Mouse (Mus musculus) liver, embryonic 13.5 days (tissue): ENCODE measurements around the gene Pdzrn3. TPM values are rescaled to one million over a fixed set of nuclear protein-coding genes. Genes with fewer than 3 reads are reported as not detected.

Experiments used
- ATAC-seq: fragments of 200-750 bp; cut with Nextera tagmentation; 2 replicates; pipeline ENCODE4 v1.8.0; 2017; ENCODE audit warnings: low read depth, mild to moderate bottlenecking, moderate number of reproducible peaks, moderate library complexity
- DNase-seq: peaks from one replicate; pipeline ENCODE4 v3.0.0; 2022
- H3K27ac ChIP-seq: fragments of 300-500 bp; sonication (generic); 2 replicates; pipeline ENCODE4 v1.5.1; 2015; ENCODE audit warnings: moderate library complexity, mild to moderate bottlenecking, inconsistent platforms
- H3K27me3 ChIP-seq: fragments of 300-500 bp; sonication (generic); 2 replicates; pipeline ENCODE4 v1.6.1; 2015; ENCODE audit warnings: mild to moderate bottlenecking, inconsistent platforms
- H3K36me3 ChIP-seq: fragments of 300-500 bp; sonication (generic); 2 replicates; pipeline ENCODE4 v1.6.1; 2015; ENCODE audit warnings: mild to moderate bottlenecking, inconsistent platforms
- H3K4me1 ChIP-seq: fragments of 300-500 bp; sonication (generic); replicated peaks from 2 replicates; pipeline ENCODE4 v1.6.1; 2015; ENCODE audit warnings: inconsistent platforms
- H3K4me2 ChIP-seq: fragments of 300-500 bp; sonication (generic); 2 replicates; pipeline ENCODE4 v1.6.1; 2015; ENCODE audit warnings: inconsistent platforms, mild to moderate bottlenecking, moderate library complexity
- H3K4me3 ChIP-seq: fragments of 300-500 bp; sonication (generic); replicated peaks from 2 replicates; pipeline ENCODE4 v1.5.1; 2015; ENCODE audit warnings: mild to moderate bottlenecking, inconsistent platforms
- H3K9ac ChIP-seq: fragments of 300-500 bp; sonication (generic); 2 replicates; pipeline ENCODE4 v1.6.1; 2015; ENCODE audit warnings: mild to moderate bottlenecking, inconsistent platforms
- H3K9me3 ChIP-seq: fragments of 300-500 bp; sonication (generic); replicated peaks from 2 replicates; pipeline ENCODE4 v1.6.1; 2016; ENCODE audit warnings: inconsistent platforms
- WGBS: fragments of 180-500 bp; shearing (Covaris S2); methylation state at CpG from one replicate; pipeline ENCODE4 v1.1.7; 2015; ENCODE audit not compliant: insufficient replicate concordance; 5-methylcytosine and 5-hydroxymethylcytosine counted together
- polyA plus RNA-seq: library from polyadenylated mRNA; unstranded; fragments of >200 nt; fragmentation: Nextera tagmentation; extraction: Ambion mirVana; gene quantifications from 2 replicates; pipeline ENCODE4 v1.2.1, GENCODE M21; 2015

Pdzrn3 gene
- polyA plus RNA-seq, 1 experiment from 2014 or later: 0.36 TPM

GRCm38 (mm10) chr6:101366809-101367602, 10.7 kb downstream of the Pdzrn3 start:
- 52% methylated on average over 9 of the region's 9 CpGs for WGBS
- Histone ChIP-seq H3K9me3 (no peaks in the 10 kb centered on the region), H3K9ac (no peak overlapping the region), H3K27ac (no peak overlapping the region), H3K4me1 (no peaks in the 10 kb centered on the region), H3K4me3 (no peak overlapping the region), H3K36me3 (no peaks in the 10 kb centered on the region), H3K4me2 (no peak overlapping the region), H3K27me3 (no peaks in the 10 kb centered on the region)
- ATAC-seq (no peak), DNase-seq (no peak)

- H3K9me3 ChIP-seq: no peaks in the 10 kb centered on the region
- H3K4me2 ChIP-seq: no peak overlapping the region
- no peak for ATAC-seq
- no peak overlapping the region for H3K27ac ChIP-seq
- 76% methylated on average over 6 of the region's 6 CpGs for WGBS
- DNase-seq: no peak
- no peaks in the 10 kb centered on the region for H3K4me1 ChIP-seq
- H3K36me3 ChIP-seq: no peaks in the 10 kb centered on the region
- no peaks in the 10 kb centered on the region for H3K27me3 ChIP-seq
- no peak overlapping the region for H3K9ac ChIP-seq
- H3K4me3 ChIP-seq: no peak overlapping the region
These were observed 11.9 kb downstream of the Pdzrn3 start for GRCm38 (mm10) chr6:101365795-101366194.

GRCm38 (mm10) chr6:101363904-101364303, 13.8 kb downstream of the Pdzrn3 start:
- H3K4me2 ChIP-seq: no peak overlapping the region
- H3K9ac ChIP-seq: no peak overlapping the region
- ATAC-seq (no peak), DNase-seq (no peak)
- no peaks in the 10 kb centered on the region for H3K27me3 ChIP-seq
- no peak overlapping the region for H3K4me3 ChIP-seq
- no peaks in the 10 kb centered on the region for H3K36me3 ChIP-seq
- H3K9me3 ChIP-seq: no peaks in the 10 kb centered on the region
- no peak overlapping the region for H3K27ac ChIP-seq
- H3K4me1 ChIP-seq: no peaks in the 10 kb centered on the region
- WGBS: 68% methylated on average over 5 of the region's 5 CpGs

GRCm38 (mm10) chr6:101362728-101363127, 15.0 kb downstream of the Pdzrn3 start:
- 47% methylated on average over 5 of the region's 5 CpGs for WGBS
- no peaks in the 10 kb centered on the region for H3K9me3 ChIP-seq
- H3K4me2 ChIP-seq: no peak overlapping the region
- no peaks in the 10 kb centered on the region for H3K4me1 ChIP-seq
- no peak overlapping the region for H3K27ac ChIP-seq
- no peaks in the 10 kb centered on the region for H3K36me3 ChIP-seq
- no peak for DNase-seq
- no peak overlapping the region for H3K4me3 ChIP-seq
- no peak overlapping the region for H3K9ac ChIP-seq
- H3K27me3 ChIP-seq: no peaks in the 10 kb centered on the region
- no peak for ATAC-seq

- H3K4me2 ChIP-seq: no peak overlapping the region
- H3K4me3 ChIP-seq: no peak overlapping the region
- ATAC-seq (no peak), DNase-seq (no peak)
- 59% methylated on average over 4 of the region's 4 CpGs for WGBS
- H3K9ac ChIP-seq: no peak overlapping the region
- H3K36me3 ChIP-seq: no peaks in the 10 kb centered on the region
- no peaks in the 10 kb centered on the region for H3K9me3 ChIP-seq
- H3K27me3 ChIP-seq: no peaks in the 10 kb centered on the region
- no peak overlapping the region for H3K27ac ChIP-seq
- no peaks in the 10 kb centered on the region for H3K4me1 ChIP-seq
These were observed 15.4 kb downstream of the Pdzrn3 start for GRCm38 (mm10) chr6:101362268-101362667.

- DNase-seq (no peak), ATAC-seq (no peak)
- no peak overlapping the region for H3K27ac ChIP-seq
- H3K4me1 ChIP-seq: no peaks in the 10 kb centered on the region
- no peak overlapping the region for H3K9ac ChIP-seq
- H3K4me2 ChIP-seq: no peak overlapping the region
- H3K36me3 ChIP-seq: no peaks in the 10 kb centered on the region
- H3K9me3 ChIP-seq: no peaks in the 10 kb centered on the region
- no peak overlapping the region for H3K4me3 ChIP-seq
- 53% methylated on average over 12 of the region's 12 CpGs for WGBS
- no peaks in the 10 kb centered on the region for H3K27me3 ChIP-seq
These were observed 17.4 kb downstream of the Pdzrn3 start for GRCm38 (mm10) chr6:101360211-101360737.

GRCm38 (mm10) chr6:101359646-101360045, 18.1 kb downstream of the Pdzrn3 start:
- Histone ChIP-seq H3K9ac (no peak overlapping the region), H3K27ac (no peak overlapping the region), H3K4me3 (no peak overlapping the region), H3K36me3 (no peaks in the 10 kb centered on the region), H3K9me3 (no peaks in the 10 kb centered on the region), H3K4me1 (no peaks in the 10 kb centered on the region), H3K4me2 (no peak overlapping the region), H3K27me3 (no peaks in the 10 kb centered on the region)
- ATAC-seq (no peak), DNase-seq (no peak)
- WGBS: 56% methylated on average over 4 of the region's 4 CpGs

GRCm38 (mm10) chr6:101354887-101355286, 22.8 kb downstream of the Pdzrn3 start:
- no peak overlapping the region for H3K27ac ChIP-seq
- no peak overlapping the region for H3K9ac ChIP-seq
- 39% methylated on average over 1 of the region's 1 CpGs for WGBS
- H3K9me3 ChIP-seq: no peaks in the 10 kb centered on the region
- ATAC-seq (no peak), DNase-seq (no peak)
- H3K36me3 ChIP-seq: no peaks in the 10 kb centered on the region
- H3K4me1 ChIP-seq: no peaks in the 10 kb centered on the region
- H3K4me3 ChIP-seq: no peak overlapping the region
- no peaks in the 10 kb centered on the region for H3K27me3 ChIP-seq
- no peak overlapping the region for H3K4me2 ChIP-seq

GRCm38 (mm10) chr6:101354230-101354881, 23.3 kb downstream of the Pdzrn3 start:
- ATAC-seq: no peak
- Histone ChIP-seq H3K9ac (no peak overlapping the region), H3K27me3 (no peaks in the 10 kb centered on the region), H3K4me2 (no peak overlapping the region), H3K4me3 (no peak overlapping the region), H3K27ac (no peak overlapping the region), H3K4me1 (no peaks in the 10 kb centered on the region), H3K9me3 (no peaks in the 10 kb centered on the region), H3K36me3 (no peaks in the 10 kb centered on the region)
- DNase-seq: no peak
- 54% methylated on average over 8 of the region's 8 CpGs for WGBS

GRCm38 (mm10) chr6:101353701-101354100, 24.0 kb downstream of the Pdzrn3 start:
- Histone ChIP-seq H3K4me3 (no peak overlapping the region), H3K27me3 (no peaks in the 10 kb centered on the region), H3K4me1 (no peaks in the 10 kb centered on the region), H3K9ac (no peak overlapping the region), H3K4me2 (no peak overlapping the region), H3K27ac (no peak overlapping the region), H3K36me3 (no peaks in the 10 kb centered on the region), H3K9me3 (no peaks in the 10 kb centered on the region)
- 66% methylated on average over 7 of the region's 7 CpGs for WGBS
- DNase-seq (no peak), ATAC-seq (no peak)

GRCm38 (mm10) chr6:101352626-101353025, 25.1 kb downstream of the Pdzrn3 start:
- ATAC-seq (no peak), DNase-seq (no peak)
- Histone ChIP-seq H3K9me3 (no peaks in the 10 kb centered on the region), H3K27me3 (no peaks in the 10 kb centered on the region), H3K9ac (no peak overlapping the region), H3K4me1 (no peaks in the 10 kb centered on the region), H3K4me2 (no peak overlapping the region), H3K27ac (no peak overlapping the region), H3K36me3 (no peaks in the 10 kb centered on the region), H3K4me3 (no peak overlapping the region)
- WGBS: 67% methylated on average over 10 of the region's 10 CpGs
